Mouse (Mus musculus) heart, postnatal 14 days (tissue): ENCODE data around the gene Cgas. TPM values are rescaled to one million over a fixed set of nuclear protein-coding genes. Genes with fewer than 3 reads are reported as not detected.
"Not testable (repeated sequence)": the region's sequence is repeated elsewhere in the genome, so short reads cannot be mapped to it uniquely, and the experiment has no call there.

Experiments
- DNase-seq, 2 experiments: peaks; one replicate each; pipeline ENCODE4 v3.0.0; 2021 to 2022
- intact Hi-C: fragments of 180-260 bp; cut with DNase I; formaldehyde crosslinking; loops from one replicate; pipeline ENCODE4 v1.15.1; 2025
- long read RNA-seq, 2 experiments: library from polyadenylated mRNA; stranded (forward); transcript quantifications; one replicate each; pipeline ENCODE4 v2.0.0; 2021
- total RNA-seq, 2 experiments: library from RNA; stranded (reverse); gene quantifications; 2 replicates each; pipeline ENCODE4 v1.2.3; 2021

Cgas gene
- under 1 TPM; 0.45 to 0.68 TPM for total RNA-seq
- long read RNA-seq, experiment 1, full-length matches to known transcripts: 2 of 3 reads
- long read RNA-seq, experiment 1, partial matches to known transcripts: 0 of 3 reads
- long read RNA-seq, experiment 1, other reads (novel, unspliced or antisense): 1 of 3 reads
- long read RNA-seq, experiment 2, full-length matches to known transcripts: 1 of 1 reads
- long read RNA-seq, experiment 2, partial matches to known transcripts: 0 of 1 reads
- long read RNA-seq, experiment 2, other reads (novel, unspliced or antisense): 0 of 1 reads

DNA sequence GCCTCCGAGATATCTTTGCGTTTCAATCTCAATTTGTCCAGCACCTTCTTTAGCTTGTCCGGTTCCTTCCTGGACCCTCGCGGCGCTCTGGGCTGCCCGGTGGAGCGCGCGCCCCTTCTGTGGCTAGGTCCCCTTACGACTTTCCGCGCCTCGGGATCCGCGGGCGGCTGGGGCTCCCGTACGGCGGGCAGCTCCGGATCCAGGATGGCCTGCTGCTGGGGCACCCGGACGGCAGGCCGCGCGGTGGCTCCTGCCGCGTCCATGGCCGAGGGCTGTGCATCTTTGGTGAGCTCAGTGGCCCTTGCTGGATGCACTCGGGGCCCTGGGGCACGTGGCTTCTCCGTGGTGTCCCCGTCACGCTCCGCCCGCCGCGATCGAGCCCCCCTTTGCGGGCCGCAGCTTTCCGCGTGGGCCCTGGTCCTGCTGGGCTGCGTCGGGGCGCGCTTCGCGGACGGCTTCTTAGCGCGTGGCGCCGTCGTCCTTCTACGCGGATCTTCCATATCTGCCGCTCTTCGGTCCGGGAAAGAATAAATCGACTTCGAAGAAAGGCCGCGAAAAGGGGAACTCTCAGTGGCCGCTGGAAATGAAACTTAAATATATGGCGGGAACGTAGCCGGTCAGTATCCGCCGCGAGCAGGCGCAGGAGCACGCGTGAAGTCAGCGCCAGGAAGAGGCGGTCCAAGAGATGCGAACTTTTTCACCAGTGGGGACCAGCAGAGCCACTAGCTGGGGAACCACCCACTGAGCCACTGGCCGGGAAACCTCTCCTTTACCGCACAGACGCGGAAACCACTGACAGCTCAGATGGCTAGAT lies at the start of gene Cgas:
TSS of gene Cgas (minus strand) at position 659 of the 814 bp plus-strand sequence.
- DNase-seq: peak; percentile 69 to 70
- intact Hi-C loops: loop anchor here (10.0 kb wide), 1 partner anchor 338 kb away; the partner anchor contains the start of genes Fbxo9 and Ick

DNA sequence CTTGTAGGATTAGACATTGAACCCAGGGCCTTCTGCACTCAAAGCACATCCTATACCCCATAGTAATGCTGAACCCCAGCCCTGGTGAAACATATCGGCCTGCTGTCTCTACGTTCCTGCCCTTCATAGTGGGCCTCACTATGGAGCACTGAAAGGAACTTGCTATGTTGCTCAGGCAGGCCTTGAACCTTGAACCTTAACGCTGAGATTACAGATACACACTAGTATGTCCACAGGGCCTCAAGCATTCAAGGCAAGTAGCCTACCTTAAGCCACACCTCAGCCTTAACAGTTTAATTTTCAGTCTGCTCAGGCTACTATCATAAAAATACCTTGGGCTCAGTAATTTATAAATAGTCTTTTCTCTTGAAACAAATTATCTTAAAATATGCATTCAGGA lies 49.2 kb upstream of the Cgas start:
- no peak for DNase-seq
- intact Hi-C loops: no loop called here

DNA sequence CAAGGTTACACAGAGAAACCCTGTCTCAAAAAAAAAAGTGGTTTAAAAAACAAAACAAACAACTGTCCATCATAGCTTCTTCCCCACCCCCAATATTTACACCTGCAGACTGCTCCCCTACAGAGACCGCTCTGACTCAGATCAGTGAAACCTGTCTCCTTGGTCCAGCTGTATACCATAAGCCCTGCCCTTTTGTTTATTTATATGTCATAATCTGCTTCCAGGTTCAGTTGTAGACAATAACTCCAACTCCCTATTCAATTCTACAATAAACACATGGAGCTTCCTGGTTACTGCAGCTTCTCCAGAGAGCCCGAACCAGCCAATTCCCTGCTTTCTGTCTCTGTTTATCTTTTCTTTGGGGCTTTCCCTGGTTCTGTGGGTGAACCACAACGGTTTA lies 48.1 kb upstream of the Cgas start:
- intact Hi-C loops: no loop called here
- DNase-seq: no peak

DNA sequence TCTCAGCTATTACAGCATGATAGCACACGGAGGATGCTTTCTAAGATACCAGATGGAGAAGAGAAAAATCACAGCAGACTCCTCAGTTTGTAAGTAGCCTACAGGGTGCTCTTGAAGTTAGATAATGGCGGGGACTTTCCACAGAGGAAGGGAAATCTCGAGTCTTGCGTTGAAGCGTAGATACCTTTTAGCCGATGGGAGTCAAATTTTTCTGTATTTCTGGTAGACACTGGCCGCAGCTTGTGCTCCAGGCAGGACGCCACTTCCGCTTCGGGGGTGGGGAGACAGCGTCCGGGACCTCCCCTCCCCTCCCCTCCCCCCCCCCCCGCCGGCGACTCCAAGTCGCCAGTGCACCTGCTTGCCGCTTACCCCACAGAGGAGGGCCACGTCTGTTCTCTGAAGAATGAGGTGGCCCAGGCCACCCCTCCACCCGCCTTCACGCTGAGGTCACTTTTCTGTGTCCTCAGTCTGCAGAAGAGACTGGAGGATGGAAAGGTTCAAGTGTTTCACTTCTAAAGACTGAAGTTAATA lies 45.9 kb upstream of the Cgas start, which contains the start of gene Eef1a1:
TSS of gene Eef1a1 (minus strand) at position 262 of the 531 bp plus-strand sequence.
- intact Hi-C loops: no loop called here
- DNase-seq: peak; percentile 72 to 77

DNA sequence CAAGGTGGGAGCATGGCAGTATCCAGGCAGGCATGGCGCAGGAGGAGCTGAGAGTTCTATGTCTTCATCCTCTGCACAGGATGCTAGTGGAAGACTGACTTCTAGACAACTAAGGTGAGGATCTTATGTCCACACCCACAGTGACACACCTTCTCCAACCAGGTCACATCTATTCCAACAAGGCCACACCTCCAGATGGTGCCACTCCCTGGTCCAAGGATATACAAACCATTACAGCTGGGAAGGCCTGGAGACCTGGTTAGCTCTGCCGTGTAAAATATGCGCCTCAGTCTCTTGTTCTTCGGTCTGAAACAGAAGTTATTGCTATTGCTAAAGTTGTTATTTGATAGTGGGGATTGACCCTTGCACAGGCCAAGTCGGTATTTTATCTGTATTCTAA lies 45.0 kb upstream of the Cgas start:
- DNase-seq, intact Hi-C loops: not testable (repeated sequence)

DNA sequence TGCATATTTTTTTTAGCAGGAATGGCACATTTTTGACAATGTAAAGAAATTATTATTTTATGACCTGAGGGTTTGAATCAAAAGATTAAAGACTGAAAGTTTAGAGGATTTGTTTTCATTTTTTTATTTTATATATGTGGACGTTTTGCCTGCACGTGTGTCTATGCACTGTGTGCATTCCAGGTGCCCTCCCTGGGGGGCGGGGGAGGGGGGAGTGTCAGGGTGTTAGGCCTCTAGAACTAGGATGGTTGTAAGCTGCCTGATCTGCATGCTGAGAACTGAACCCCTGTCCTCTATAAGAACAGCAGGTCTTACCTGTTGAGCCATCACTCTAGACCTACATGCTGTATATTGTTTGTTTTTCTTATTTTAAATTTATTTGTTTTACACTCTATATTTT lies 41.6 kb upstream of the Cgas start:
- intact Hi-C loops: no loop called here
- no peak for DNase-seq

DNA sequence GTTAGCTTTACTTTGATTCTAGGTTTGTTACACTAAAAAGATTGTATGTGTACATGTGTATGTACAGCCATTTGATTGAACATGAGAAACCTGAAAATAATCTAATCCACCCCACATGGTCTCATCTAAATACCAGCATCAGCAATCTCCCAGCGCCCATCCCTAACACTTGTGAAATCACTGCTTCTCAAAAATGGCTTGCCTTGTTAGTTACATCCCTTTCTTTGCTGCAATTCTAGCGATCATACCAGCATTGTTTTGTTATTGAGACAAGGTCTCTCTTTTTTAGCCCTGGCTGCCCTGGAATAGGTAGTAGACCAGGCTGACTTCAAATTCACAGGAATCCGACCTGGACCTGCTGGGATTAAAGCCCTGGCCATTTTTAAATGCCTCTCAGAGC lies 39.3 kb upstream of the Cgas start:
- intact Hi-C loops: no loop called here
- no peak for DNase-seq

DNA sequence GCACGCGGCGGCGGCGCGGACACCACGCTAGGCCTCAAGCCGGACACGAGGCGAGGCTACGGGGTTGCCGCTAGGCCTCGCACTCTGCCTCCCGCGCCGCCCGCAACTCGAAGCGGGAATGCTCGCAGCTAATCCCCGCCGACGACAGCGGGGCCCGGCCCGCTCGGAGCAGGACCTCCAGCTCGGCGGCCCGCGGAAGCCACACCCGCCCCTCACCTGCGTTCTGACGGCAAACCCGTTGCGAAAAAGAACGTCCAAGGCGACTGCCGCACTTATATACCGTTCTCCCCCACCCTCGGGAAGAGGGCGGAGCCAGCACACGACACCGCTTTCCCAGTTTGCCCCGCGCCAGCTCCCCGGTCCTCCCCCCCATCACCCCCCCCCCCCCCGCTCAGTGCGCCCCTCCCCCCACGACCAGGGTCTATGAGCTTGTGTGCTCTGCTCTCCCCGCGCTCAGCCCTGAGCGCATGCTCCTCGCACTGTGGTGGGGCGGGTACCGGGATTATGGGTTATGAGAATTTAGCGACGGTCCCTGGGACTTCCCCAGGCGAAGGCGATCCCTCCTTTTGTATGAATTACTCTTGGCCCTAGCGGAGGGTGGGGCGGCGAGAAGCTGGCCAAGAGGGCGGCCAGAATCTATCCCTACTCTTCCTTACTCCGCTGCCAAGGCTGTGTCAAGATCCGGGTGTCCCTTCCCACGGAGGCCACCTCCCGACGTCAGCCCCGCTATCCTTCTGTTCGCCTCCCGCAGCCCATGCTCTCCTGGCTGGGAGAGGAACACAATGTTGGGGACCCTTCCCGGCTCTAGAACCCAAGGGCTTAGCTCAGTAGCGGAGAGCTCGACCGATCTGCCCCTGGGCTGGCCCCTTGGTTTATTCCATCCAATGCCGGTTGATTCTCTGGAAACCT lies 38.6 kb upstream of the Cgas start:
- intact Hi-C loops: loop anchor here (2.0 kb wide), 1 partner anchor 33 kb away; the partner anchor contains the start of genes Gm17324 and Mto1
- peak; percentile 94 to 95 for DNase-seq

DNA sequence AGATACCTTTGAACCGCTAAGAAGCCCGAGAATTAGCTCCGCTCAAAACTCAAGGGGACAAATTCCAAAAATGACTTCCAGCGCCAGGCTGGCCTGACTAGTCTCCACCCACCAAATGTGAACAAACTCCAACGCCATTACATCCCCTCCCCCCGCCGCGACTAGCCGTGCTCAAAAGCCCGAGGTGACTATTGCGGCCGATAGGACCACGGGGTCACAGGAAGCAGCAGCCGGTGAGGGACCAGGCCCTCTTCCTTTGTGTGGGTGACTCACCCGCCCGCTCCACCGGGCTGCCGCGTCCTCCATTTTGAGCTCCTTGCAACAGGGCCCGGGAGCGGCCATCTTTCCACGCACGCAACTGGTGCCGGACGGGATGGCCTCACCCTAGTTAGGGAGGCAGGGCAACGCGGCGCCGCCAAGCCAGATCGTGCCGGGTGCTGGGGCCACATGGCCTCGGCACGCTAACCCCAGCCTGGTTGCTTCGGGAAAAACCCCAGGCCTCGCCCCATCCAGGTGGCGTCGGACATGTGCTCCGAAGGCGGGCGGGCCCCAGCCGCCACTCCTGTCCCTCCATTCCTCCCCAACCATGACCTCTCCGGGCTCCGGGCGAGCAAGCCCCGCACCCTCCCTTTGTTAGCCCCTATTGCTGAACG lies 37.8 kb upstream of the Cgas start:
- intact Hi-C loops: loop anchor here (2.0 kb wide), 1 partner anchor 32 kb away; the partner anchor contains the start of genes Gm17324 and Mto1

DNA sequence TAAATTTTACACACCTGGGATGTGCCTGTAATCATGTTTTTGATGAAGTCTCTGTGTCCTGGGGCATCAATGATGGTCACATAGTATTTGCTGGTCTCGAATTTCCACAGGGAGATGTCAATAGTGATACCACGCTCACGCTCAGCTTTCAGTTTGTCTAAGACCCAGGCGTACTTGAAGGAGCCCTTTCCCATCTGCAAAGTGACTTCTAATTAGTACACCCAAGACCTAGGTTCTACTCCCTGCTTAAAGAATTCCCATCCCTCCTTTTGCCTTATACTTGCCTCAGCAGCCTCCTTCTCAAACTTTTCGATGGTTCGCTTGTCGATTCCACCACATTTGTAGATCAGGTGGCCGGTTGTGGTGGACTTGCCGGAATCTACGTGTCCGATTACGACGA lies 37.2 kb upstream of the Cgas start:
- intact Hi-C loops: loop anchor here (2.0 kb wide), 1 partner anchor 31 kb away; the partner anchor contains the start of genes Gm17324 and Mto1
- DNase-seq: not testable (repeated sequence)

More for the DNA sequence above, 37.8 kb upstream of the Cgas start:
- DNase-seq: peak; percentile 75 to 81

DNA sequence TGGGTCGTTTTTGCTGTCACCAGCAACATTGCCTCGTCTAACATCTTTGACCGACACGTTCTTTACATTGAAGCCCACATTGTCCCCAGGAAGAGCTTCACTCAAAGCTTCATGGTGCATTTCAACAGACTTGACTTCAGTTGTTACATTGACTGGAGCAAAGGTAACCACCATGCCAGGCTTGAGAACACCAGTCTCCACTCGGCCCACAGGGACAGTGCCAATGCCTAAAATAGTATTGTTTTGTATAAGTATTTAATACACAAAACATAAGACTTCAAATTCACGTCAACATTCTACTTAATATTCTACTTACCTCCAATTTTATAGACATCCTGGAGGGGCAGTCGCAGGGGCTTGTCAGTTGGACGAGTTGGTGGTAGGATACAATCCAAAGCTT lies 36.3 kb upstream of the Cgas start:
- DNase-seq: not testable (repeated sequence)
- intact Hi-C loops: loop anchor here (5.0 kb wide), 1 partner anchor 73 kb away; no protein-coding TSS in a partner anchor

DNA sequence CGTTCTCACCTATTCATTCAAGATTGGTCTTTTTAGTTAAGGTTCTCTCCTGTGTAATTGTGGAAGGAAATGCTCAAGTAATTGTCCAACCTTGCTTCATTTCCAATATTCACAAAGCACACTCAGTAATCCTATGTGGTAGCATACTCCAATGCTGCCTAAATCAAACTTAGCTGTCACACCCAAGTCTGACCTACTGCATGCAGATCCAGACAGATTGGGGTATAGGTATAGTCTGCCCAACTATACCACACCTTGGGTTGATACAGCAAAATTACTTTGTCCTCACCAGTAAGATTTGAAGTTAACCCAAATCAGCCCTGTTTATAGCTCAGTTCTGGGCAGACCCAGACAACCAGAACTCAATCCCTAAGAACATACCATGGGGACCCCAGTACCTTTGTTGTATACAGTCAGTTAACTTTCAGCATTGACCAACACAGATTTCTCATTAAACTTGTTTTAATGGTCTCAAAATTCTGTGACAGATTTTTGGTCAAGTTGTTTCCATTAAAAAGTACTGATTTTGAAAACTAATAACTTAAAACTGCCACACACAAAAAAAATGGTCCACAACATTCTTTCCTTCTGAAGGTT lies 35.1 kb upstream of the Cgas start:
- intact Hi-C loops: loop anchor here (5.0 kb wide), 1 partner anchor 74 kb away; no protein-coding TSS in a partner anchor
- DNase-seq: not testable (repeated sequence)

DNA sequence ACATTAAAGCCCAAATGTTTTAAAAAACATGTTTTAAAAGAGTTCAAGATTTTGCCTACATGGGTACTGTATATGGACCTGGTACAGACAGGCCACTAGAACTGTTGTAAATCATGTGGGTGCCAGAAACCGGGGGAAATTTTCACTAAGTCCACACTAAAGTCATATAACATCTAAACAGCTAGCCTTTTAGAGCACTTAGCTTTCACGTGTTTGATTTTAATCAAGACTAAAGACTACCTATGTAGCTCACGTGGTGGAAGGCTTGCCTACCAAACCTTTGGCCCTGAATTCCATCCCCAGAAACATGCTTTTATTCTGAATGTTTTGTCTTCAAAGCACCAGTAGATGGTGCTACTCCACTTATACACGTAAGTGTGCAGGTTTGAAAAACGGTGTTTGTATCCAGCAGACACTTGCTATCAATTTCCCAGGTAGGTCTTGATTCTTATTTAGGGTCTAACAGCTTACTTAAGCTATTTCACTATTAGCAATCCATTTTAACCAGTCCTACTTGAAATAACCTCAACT lies 34.0 kb upstream of the Cgas start:
- intact Hi-C loops: loop anchor here (2.0 to 5.0 kb wide), 2 partner anchors 50 to 75 kb away; no protein-coding TSS in a partner anchor
- DNase-seq: peak in 1 of 2 experiments; percentile 17

DNA sequence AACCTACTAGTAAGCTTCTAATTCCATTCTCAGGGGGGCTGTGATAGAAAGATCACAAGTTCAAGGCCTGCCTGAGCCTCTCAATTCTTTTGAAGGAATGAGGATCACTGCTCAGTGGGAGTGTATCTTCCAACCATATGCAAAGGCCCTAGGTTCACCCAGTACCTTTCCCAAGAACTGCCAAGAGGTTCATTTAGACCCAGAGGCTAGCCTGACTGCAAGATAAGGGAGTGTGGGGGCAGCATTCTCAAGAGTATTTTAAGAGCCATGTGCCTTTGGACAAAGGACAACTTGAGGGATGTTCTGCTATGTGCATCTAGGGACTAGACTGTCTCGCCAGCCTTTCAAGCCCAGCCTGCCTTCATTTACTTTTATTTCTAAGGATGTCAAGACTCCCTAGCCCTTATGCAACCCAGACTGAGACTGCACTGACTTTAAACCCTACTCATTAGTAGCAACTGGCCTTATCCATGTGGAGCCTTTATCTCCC lies 33.5 kb upstream of the Cgas start:
- DNase-seq: no peak
- intact Hi-C loops: loop anchor here (2.0 to 5.0 kb wide), 2 partner anchors 50 to 76 kb away; no protein-coding TSS in a partner anchor

DNA sequence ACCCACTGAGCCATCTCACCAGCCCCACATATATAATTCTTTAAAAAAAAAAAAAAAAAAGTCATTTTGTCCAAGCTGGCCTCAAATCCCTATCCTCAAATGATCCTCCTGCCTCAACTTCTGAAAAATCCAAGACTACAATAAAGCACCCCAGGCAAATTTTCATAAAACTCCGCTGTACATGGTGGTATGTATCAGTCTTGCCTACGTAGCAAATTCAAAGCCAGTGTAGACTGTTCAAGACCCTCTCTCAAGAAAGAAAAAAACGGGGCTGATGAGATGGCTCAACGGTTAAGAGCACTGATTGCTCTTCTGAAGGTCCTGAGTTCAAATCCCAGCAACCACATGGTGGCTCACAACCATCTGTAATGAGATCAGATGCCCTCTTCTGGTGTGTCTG lies 32.8 kb upstream of the Cgas start:
- no peak for DNase-seq
- intact Hi-C loops: loop anchor here (2.0 to 5.0 kb wide), 2 partner anchors 51 to 76 kb away; no protein-coding TSS in a partner anchor

DNA sequence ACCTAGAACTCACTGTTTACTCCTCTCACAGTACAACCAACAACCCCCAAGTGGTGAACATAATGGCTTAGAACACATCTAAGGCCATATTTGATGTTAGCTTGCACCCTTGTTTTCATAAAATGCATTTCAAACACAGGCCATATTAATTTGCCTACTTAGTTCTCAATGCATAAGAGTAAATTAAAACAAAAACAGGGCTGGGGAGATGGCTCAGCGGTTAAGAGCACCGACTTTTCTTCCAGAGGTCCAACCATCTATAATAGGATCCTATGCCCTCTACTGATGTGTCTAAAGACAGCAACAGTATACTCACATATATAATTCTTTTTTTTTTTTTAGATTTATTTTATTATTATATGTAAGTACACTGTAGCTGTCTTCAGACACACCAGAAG lies 32.3 kb upstream of the Cgas start:
- intact Hi-C loops: loop anchor here (5.0 kb wide), 1 partner anchor 77 kb away; no protein-coding TSS in a partner anchor
- no peak for DNase-seq

DNA sequence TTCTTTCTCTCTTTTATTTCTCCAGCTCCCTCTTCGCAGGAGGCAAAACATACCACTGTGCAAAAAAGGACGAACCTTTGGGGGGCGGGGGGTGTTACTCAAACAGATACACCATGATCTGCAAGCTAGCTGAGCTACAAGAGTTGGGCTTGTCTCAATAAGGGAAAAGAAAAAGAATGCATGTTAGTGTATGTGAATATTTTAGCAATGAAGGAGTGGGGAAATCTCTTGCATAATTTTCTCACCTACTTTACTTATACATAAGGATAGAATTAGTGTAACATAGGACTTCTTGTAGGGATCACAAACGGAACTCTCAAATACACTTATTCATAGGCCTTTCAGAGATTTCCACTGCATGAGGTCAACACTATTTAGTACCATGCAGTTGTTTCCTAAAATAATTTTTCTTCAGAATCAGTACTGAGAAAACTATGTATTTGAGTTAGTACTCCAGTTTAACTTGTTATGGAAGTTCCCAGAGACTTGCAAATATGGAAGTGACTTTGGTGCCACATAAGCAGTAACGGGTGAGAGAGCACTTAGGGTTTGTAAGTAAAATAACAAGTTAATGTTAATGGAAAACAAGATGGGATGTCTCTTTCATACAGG lies 31.8 kb upstream of the Cgas start:
- no peak for DNase-seq
- intact Hi-C loops: loop anchor here (5.0 kb wide), 1 partner anchor 77 kb away; no protein-coding TSS in a partner anchor

DNA sequence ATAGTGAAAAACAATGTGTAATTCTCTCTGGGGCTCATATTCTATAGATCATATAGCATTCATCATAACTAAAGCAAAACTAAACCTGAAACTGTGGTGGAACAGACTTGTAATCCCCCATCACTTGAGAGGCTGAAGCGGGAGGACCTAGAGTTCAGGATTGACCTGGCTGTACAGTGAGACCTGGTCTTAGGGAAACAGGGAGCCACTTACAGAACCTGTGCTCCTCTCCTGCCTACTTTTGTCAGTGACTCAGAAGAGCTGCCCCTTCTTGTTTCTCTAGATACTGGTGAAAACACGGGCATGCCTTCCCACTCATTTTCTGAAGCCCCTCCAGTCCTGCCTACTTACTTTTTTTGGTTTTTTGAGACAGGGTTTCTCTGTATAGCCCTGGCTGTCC lies 31.2 kb upstream of the Cgas start:
- intact Hi-C loops: no loop called here
- no peak for DNase-seq
